Mouse (Mus musculus) liver, embryonic 13.5 days (tissue): ENCODE results near the gene Popdc2. TPM values are rescaled to one million over a fixed set of nuclear protein-coding genes. Genes with fewer than 3 reads are reported as not detected.
"Not testable (repeated sequence)": the region's sequence is repeated elsewhere in the genome, so short reads cannot be mapped to it uniquely, and the experiment has no call there.

Source experiments
- ATAC-seq: fragments of 200-750 bp; cut with Nextera tagmentation; 2 replicates; pipeline ENCODE4 v1.8.0; 2017; ENCODE audit warnings: low read depth, mild to moderate bottlenecking, moderate number of reproducible peaks, moderate library complexity
- DNase-seq: peaks from one replicate; pipeline ENCODE4 v3.0.0; 2022
- H3K27ac ChIP-seq: fragments of 300-500 bp; sonication (generic); 2 replicates; pipeline ENCODE4 v1.5.1; 2015; ENCODE audit warnings: moderate library complexity, mild to moderate bottlenecking, inconsistent platforms
- H3K27me3 ChIP-seq: fragments of 300-500 bp; sonication (generic); 2 replicates; pipeline ENCODE4 v1.6.1; 2015; ENCODE audit warnings: mild to moderate bottlenecking, inconsistent platforms
- H3K36me3 ChIP-seq: fragments of 300-500 bp; sonication (generic); 2 replicates; pipeline ENCODE4 v1.6.1; 2015; ENCODE audit warnings: mild to moderate bottlenecking, inconsistent platforms
- H3K4me1 ChIP-seq: fragments of 300-500 bp; sonication (generic); replicated peaks from 2 replicates; pipeline ENCODE4 v1.6.1; 2015; ENCODE audit warnings: inconsistent platforms
- H3K4me2 ChIP-seq: fragments of 300-500 bp; sonication (generic); 2 replicates; pipeline ENCODE4 v1.6.1; 2015; ENCODE audit warnings: inconsistent platforms, mild to moderate bottlenecking, moderate library complexity
- H3K4me3 ChIP-seq: fragments of 300-500 bp; sonication (generic); replicated peaks from 2 replicates; pipeline ENCODE4 v1.5.1; 2015; ENCODE audit warnings: mild to moderate bottlenecking, inconsistent platforms
- H3K9ac ChIP-seq: fragments of 300-500 bp; sonication (generic); 2 replicates; pipeline ENCODE4 v1.6.1; 2015; ENCODE audit warnings: mild to moderate bottlenecking, inconsistent platforms
- H3K9me3 ChIP-seq: fragments of 300-500 bp; sonication (generic); replicated peaks from 2 replicates; pipeline ENCODE4 v1.6.1; 2016; ENCODE audit warnings: inconsistent platforms
- WGBS: fragments of 180-500 bp; shearing (Covaris S2); methylation state at CpG from one replicate; pipeline ENCODE4 v1.1.7; 2015; ENCODE audit not compliant: insufficient replicate concordance; 5-methylcytosine and 5-hydroxymethylcytosine counted together
- polyA plus RNA-seq: library from polyadenylated mRNA; unstranded; fragments of >200 nt; fragmentation: Nextera tagmentation; extraction: Ambion mirVana; gene quantifications from 2 replicates; pipeline ENCODE4 v1.2.1, GENCODE M21; 2015

The Popdc2 gene
- polyA plus RNA-seq, result 22.3 and 24.2 TPM in 2 replicates

GRCm38 (mm10) chr16:38361933-38362332 lies at the start of gene Popdc2:
Gene Popdc2, plus strand, starts transcription at chr16:38362209.
- Histone ChIP-seq H3K4me3 (no peak within 1 kb of the TSS), H3K9ac (peak within 1 kb of the TSS; percentile 29; the same call in 1 of the 2 replicates), H3K27me3 (no peaks in the 10 kb centered on the region), H3K36me3 (peaks cover 4% of the 10 kb centered on the region; the same call in 1 of the 2 replicates), H3K27ac (peak within 1 kb of the TSS; percentile 24), H3K9me3 (no peaks in the 10 kb centered on the region), H3K4me1 (peaks cover 56% of the 10 kb centered on the region), H3K4me2 (peak within 1 kb of the TSS; percentile 12)
- no peak for ATAC-seq
- no peak for DNase-seq
- 57% methylated on average over 10 of the region's 10 CpGs for WGBS

GRCm38 (mm10) chr16:38318492-38318891 lies 43.5 kb upstream of the Popdc2 start:
- no peak overlapping the region for H3K27ac ChIP-seq
- no peak overlapping the region for H3K4me2 ChIP-seq
- no peaks in the 10 kb centered on the region for H3K36me3 ChIP-seq
- H3K9ac ChIP-seq, result no peak overlapping the region
- H3K9me3 ChIP-seq, result no peaks in the 10 kb centered on the region
- no peaks in the 10 kb centered on the region for H3K4me1 ChIP-seq
- ATAC-seq, result no peak
- no peaks in the 10 kb centered on the region for H3K27me3 ChIP-seq
- H3K4me3 ChIP-seq, result no peak overlapping the region
- 65% methylated on average over 9 of the region's 9 CpGs for WGBS
- DNase-seq, result no peak

GRCm38 (mm10) chr16:38319087-38319486 lies 42.9 kb upstream of the Popdc2 start:
- no peak overlapping the region for H3K4me3 ChIP-seq
- 70% methylated on average over 4 of the region's 4 CpGs for WGBS
- no peak for ATAC-seq
- H3K27me3 ChIP-seq, result no peaks in the 10 kb centered on the region
- H3K36me3 ChIP-seq, result no peaks in the 10 kb centered on the region
- DNase-seq, result no peak
- no peaks in the 10 kb centered on the region for H3K9me3 ChIP-seq
- no peak overlapping the region for H3K4me2 ChIP-seq
- H3K27ac ChIP-seq, result no peak overlapping the region
- no peak overlapping the region for H3K9ac ChIP-seq
- no peaks in the 10 kb centered on the region for H3K4me1 ChIP-seq

GRCm38 (mm10) chr16:38321452-38321935 lies 40.5 kb upstream of the Popdc2 start:
- H3K4me1 ChIP-seq, result no peaks in the 10 kb centered on the region
- H3K4me3 ChIP-seq, result no peak overlapping the region
- DNase-seq (peak; percentile 20), ATAC-seq (no peak)
- 19% methylated on average over 17 of the region's 17 CpGs for WGBS
- no peak overlapping the region for H3K9ac ChIP-seq
- no peaks in the 10 kb centered on the region for H3K27me3 ChIP-seq
- H3K4me2 ChIP-seq, result peak overlapping the region; percentile 29; the same call in 1 of the 2 replicates
- H3K27ac ChIP-seq, result no peak overlapping the region
- H3K9me3 ChIP-seq, result no peaks in the 10 kb centered on the region
- no peaks in the 10 kb centered on the region for H3K36me3 ChIP-seq

GRCm38 (mm10) chr16:38324311-38324710 lies 37.7 kb upstream of the Popdc2 start:
- no peak overlapping the region for H3K4me3 ChIP-seq
- H3K9me3 ChIP-seq, result no peaks in the 10 kb centered on the region
- ATAC-seq (no peak), DNase-seq (no peak)
- 76% methylated on average over 15 of the region's 15 CpGs for WGBS
- no peak overlapping the region for H3K4me2 ChIP-seq
- H3K27ac ChIP-seq, result no peak overlapping the region
- no peak overlapping the region for H3K9ac ChIP-seq
- no peaks in the 10 kb centered on the region for H3K36me3 ChIP-seq
- H3K4me1 ChIP-seq, result no peaks in the 10 kb centered on the region
- no peaks in the 10 kb centered on the region for H3K27me3 ChIP-seq

- Histone ChIP-seq H3K4me1 (no peaks in the 10 kb centered on the region), H3K27ac (no peak overlapping the region), H3K9me3 (no peaks in the 10 kb centered on the region), H3K27me3 (no peaks in the 10 kb centered on the region), H3K9ac (no peak overlapping the region), H3K4me3 (no peak overlapping the region), H3K4me2 (no peak overlapping the region), H3K36me3 (no peaks in the 10 kb centered on the region)
- DNase-seq (no peak), ATAC-seq (no peak)
- 75% methylated on average over 11 of the region's 11 CpGs for WGBS
These were observed 35.1 kb upstream of the Popdc2 start for GRCm38 (mm10) chr16:38326778-38327397.

GRCm38 (mm10) chr16:38329340-38329739 lies 32.7 kb upstream of the Popdc2 start:
- H3K9ac ChIP-seq, result no peak overlapping the region
- DNase-seq (no peak), ATAC-seq (no peak)
- H3K4me2 ChIP-seq, result no peak overlapping the region
- 63% methylated on average over 3 of the region's 3 CpGs for WGBS
- H3K27ac ChIP-seq, result no peak overlapping the region
- no peak overlapping the region for H3K4me3 ChIP-seq
- peaks cover 6% of the 10 kb centered on the region; the same call in 1 of the 2 replicates for H3K4me1 ChIP-seq
- H3K27me3 ChIP-seq, result no peaks in the 10 kb centered on the region
- no peaks in the 10 kb centered on the region for H3K9me3 ChIP-seq
- no peaks in the 10 kb centered on the region for H3K36me3 ChIP-seq

GRCm38 (mm10) chr16:38334431-38334830 lies 27.6 kb upstream of the Popdc2 start:
- Histone ChIP-seq H3K36me3 (no peaks in the 10 kb centered on the region), H3K27ac (no peak overlapping the region), H3K4me3 (no peak overlapping the region), H3K4me1 (peaks cover 6% of the 10 kb centered on the region; the same call in 1 of the 2 replicates), H3K9me3 (no peaks in the 10 kb centered on the region), H3K27me3 (no peaks in the 10 kb centered on the region), H3K9ac (no peak overlapping the region), H3K4me2 (no peak overlapping the region)
- WGBS, result 53% methylated on average over 6 of the region's 6 CpGs
- ATAC-seq, result no peak
- DNase-seq, result no peak

- H3K4me2 ChIP-seq, H3K9me3 ChIP-seq, DNase-seq, H3K4me3 ChIP-seq, H3K27me3 ChIP-seq, H3K36me3 ChIP-seq, H3K9ac ChIP-seq, H3K27ac ChIP-seq, ATAC-seq: not testable (repeated sequence)
- WGBS, result 69% methylated on average over 4 of the region's 4 CpGs
- H3K4me1 ChIP-seq, result peaks cover 14% of the 10 kb centered on the region
These were observed 23.9 kb upstream of the Popdc2 start for GRCm38 (mm10) chr16:38338077-38338476.

GRCm38 (mm10) chr16:38341396-38342324 lies 20.3 kb upstream of the Popdc2 start, which contains the start of gene Maats1:
Gene Maats1, minus strand, starts transcription at chr16:38342143.
- peak; percentile 65 for DNase-seq
- Histone ChIP-seq H3K9me3 (no peaks in the 10 kb centered on the region), H3K27ac (no peak within 1 kb of the TSS), H3K4me3 (peak within 1 kb of the TSS; percentile 33; the same call in 1 of the 2 replicates), H3K36me3 (no peaks in the 10 kb centered on the region), H3K4me2 (peak within 1 kb of the TSS; percentile 61), H3K9ac (peak within 1 kb of the TSS; percentile 31; the same call in 1 of the 2 replicates), H3K27me3 (peaks cover 8% of the 10 kb centered on the region), H3K4me1 (peaks cover 27% of the 10 kb centered on the region)
- 21% methylated on average over 30 of the region's 30 CpGs for WGBS
- ATAC-seq, result peak; percentile 67
